In the genomic region with DNA sequence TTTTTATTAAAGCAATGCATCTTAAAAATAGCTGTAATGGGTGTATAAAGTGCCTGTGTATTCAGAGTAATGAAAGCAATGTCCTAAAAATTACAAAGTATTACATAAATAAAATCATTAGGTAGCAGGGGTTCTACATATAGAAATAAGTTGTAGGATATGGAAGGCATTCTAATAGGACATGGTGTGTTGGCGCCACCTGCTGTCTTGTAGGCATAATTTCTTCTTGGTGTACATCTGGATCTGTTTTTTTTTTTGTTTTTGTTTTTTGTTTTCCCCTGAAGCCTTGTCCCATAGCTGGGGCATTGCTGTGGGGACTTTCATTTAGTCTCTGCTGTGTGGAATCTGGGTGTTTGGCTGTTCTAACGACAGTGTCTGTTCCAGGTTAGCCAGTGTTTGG, we compare ENCODE assay signal across 9 mouse cellular contexts. TPM values are rescaled to one million over a fixed set of nuclear protein-coding genes. Genes with fewer than 3 reads are reported as not detected.
A peak's percentile ranks its signal among the peaks of the same experiment; 100 is the strongest.
DNase-seq lines count a peak whose midpoint lies in the region; ATAC-seq lines count a peak whose summit lies in the region.
"Had no signal": no experiment of that assay in that cellular context is flagged by ENCODE, and none has a peak within 500 bp of the region (broad histone marks: within the 10 kb centered on the region; RNA-seq: fewer than 3 reads in every experiment).

No protein-coding gene starts in this region.

- no peak for ATAC-seq in forebrain, embryonic 12.5 days (ENCODE audit: low FRiP score)
- no peak for ATAC-seq in liver, embryonic 12.5 days

- no peak overlapping the region for H3K4me2 ChIP-seq in forebrain, embryonic 12.5 days
- no peak overlapping the region for H3K4me2 ChIP-seq in liver, embryonic 12.5 days
- H3K4me2 ChIP-seq: hindbrain, embryonic 15.5 days had no signal

- intact Hi-C loops in left cerebral cortex, postnatal 4 days (cut with DNase I), result loop anchor here (5.0 kb wide), 2 partner anchors 321 to 351 kb away; no protein-coding TSS in a partner anchor

- peaks cover 22% of the 10 kb centered on the region for H3K4me1 ChIP-seq in forebrain, embryonic 10.5 days
- no peaks in the 10 kb centered on the region for H3K4me1 ChIP-seq in forebrain, embryonic 12.5 days
- peaks cover 14% of the 10 kb centered on the region for H3K4me1 ChIP-seq in liver, embryonic 12.5 days
- H3K4me1 ChIP-seq: hindbrain, embryonic 15.5 days had no signal

- 14% methylated on average over 2 of the region's 2 CpGs for WGBS in forebrain, embryonic 10.5 days
- WGBS in forebrain, embryonic 12.5 days, result 8% methylated on average over 2 of the region's 2 CpGs
- WGBS in liver, embryonic 12.5 days (ENCODE audit: insufficient replicate concordance), result 2% methylated on average over 2 of the region's 2 CpGs

- H3K36me3 ChIP-seq in forebrain, embryonic 10.5 days (replicated peaks), result peaks cover 13% of the 10 kb centered on the region
- peaks cover 7% of the 10 kb centered on the region; the same call in 1 of the 2 replicates for H3K36me3 ChIP-seq in forebrain, embryonic 12.5 days (replicated peaks)
- H3K36me3 ChIP-seq in liver, embryonic 12.5 days, result no peaks in the 10 kb centered on the region
- H3K36me3 ChIP-seq: hindbrain, embryonic 15.5 days had no signal

- H3K27ac ChIP-seq in forebrain, embryonic 10.5 days, result no peak overlapping the region
- H3K27ac ChIP-seq in forebrain, embryonic 12.5 days, result no peak overlapping the region
- no peak overlapping the region for H3K27ac ChIP-seq in liver, embryonic 12.5 days
- H3K27ac ChIP-seq: hindbrain, embryonic 15.5 days had no signal

- no peak overlapping the region for H3K4me3 ChIP-seq in forebrain, embryonic 10.5 days
- H3K4me3 ChIP-seq in forebrain, embryonic 12.5 days (replicated peaks), result no peak overlapping the region
- H3K4me3 ChIP-seq in liver, embryonic 12.5 days, result no peak overlapping the region
- H3K4me3 ChIP-seq: hindbrain, embryonic 15.5 days had no signal

- no peak overlapping the region for H3K9ac ChIP-seq in forebrain, embryonic 12.5 days
- no peak overlapping the region for H3K9ac ChIP-seq in liver, embryonic 12.5 days
- H3K9ac ChIP-seq: hindbrain, embryonic 15.5 days had no signal

- DNase-seq in forebrain, embryonic 10.5 days (ENCODE audit: extremely low spot score, low spot score), result peak; percentile 50
- DNase-seq in liver, result peak; percentile 65
- peak; percentile 68 for DNase-seq in ZHBTc4 (ENCODE audit: low read depth, low spot score)
- peak; percentile 67 for DNase-seq in embryo, embryonic 11 days
- peak; percentile 55 for DNase-seq in left cerebral cortex, postnatal 4 days
- DNase-seq in retina, postnatal 7 days (ENCODE audit: low read depth, low spot score), result peak; percentile 43

- H3K9me3 ChIP-seq in forebrain, embryonic 10.5 days, result no peaks in the 10 kb centered on the region
- H3K9me3 ChIP-seq in forebrain, embryonic 12.5 days, result no peaks in the 10 kb centered on the region
- H3K9me3 ChIP-seq in liver, embryonic 12.5 days (replicated peaks), result no peaks in the 10 kb centered on the region
- H3K9me3 ChIP-seq: hindbrain, embryonic 15.5 days had no signal

- no peaks in the 10 kb centered on the region for H3K27me3 ChIP-seq in forebrain, embryonic 10.5 days (ENCODE audit: poor library complexity, severe bottlenecking)
- H3K27me3 ChIP-seq in forebrain, embryonic 12.5 days, result no peaks in the 10 kb centered on the region
- H3K27me3 ChIP-seq in liver, embryonic 12.5 days (replicated peaks), result no peaks in the 10 kb centered on the region
- H3K27me3 ChIP-seq: hindbrain, embryonic 15.5 days had no signal

RNA-seq across cellular contexts. Expression of gene Tsc22d1, which starts 58.6 kb away (rescaled TPM):
- polyA plus RNA-seq in forebrain, embryonic 10.5 days (2016; fragmentation: Nextera tagmentation; extraction: Ambion mirVana), result 256 and 273 TPM in 2 replicates
- polyA plus RNA-seq in forebrain, embryonic 12.5 days (2016; fragmentation: Nextera tagmentation; extraction: Ambion mirVana), result 381 and 460 TPM in 2 replicates
- polyA plus RNA-seq in liver, embryonic 12.5 days (2016; fragmentation: Nextera tagmentation; extraction: Ambion mirVana), result 133 and 145 TPM in 2 replicates
- 100 to 1,000 TPM; 619 to 641 TPM for total RNA-seq in left cerebral cortex, postnatal 4 days (2021)
